Mouse (Mus musculus) adrenal gland, postnatal 10 days (tissue): ENCODE measurements around the gene Nt5c. TPM values are rescaled to one million over a fixed set of nuclear protein-coding genes. Genes with fewer than 3 reads are reported as not detected.
"Not testable (repeated sequence)": the region's sequence is repeated elsewhere in the genome, so short reads cannot be mapped to it uniquely, and the experiment has no call there.

Source experiments
- DNase-seq: peaks from one replicate; pipeline ENCODE4 v3.0.0; 2021; ENCODE audit warnings: mixed read lengths
- total RNA-seq, 2 experiments: library from RNA; stranded (reverse); gene quantifications; 2 replicates each; pipeline ENCODE4 v1.2.3; 2021

Nt5c gene
- total RNA-seq, 2 experiments from 2014 or later: 70.2 to 70.9 TPM

- DNase-seq: no peak
Observed at GRCm38 (mm10) chr11:115467217-115467618, 24.4 kb downstream of the Nt5c start.

- DNase-seq: no peak
Observed at GRCm38 (mm10) chr11:115464851-115465250, 26.8 kb downstream of the Nt5c start.

GRCm38 (mm10) chr11:115463397-115463796, 28.3 kb downstream of the Nt5c start:
- DNase-seq: no peak

DNA sequence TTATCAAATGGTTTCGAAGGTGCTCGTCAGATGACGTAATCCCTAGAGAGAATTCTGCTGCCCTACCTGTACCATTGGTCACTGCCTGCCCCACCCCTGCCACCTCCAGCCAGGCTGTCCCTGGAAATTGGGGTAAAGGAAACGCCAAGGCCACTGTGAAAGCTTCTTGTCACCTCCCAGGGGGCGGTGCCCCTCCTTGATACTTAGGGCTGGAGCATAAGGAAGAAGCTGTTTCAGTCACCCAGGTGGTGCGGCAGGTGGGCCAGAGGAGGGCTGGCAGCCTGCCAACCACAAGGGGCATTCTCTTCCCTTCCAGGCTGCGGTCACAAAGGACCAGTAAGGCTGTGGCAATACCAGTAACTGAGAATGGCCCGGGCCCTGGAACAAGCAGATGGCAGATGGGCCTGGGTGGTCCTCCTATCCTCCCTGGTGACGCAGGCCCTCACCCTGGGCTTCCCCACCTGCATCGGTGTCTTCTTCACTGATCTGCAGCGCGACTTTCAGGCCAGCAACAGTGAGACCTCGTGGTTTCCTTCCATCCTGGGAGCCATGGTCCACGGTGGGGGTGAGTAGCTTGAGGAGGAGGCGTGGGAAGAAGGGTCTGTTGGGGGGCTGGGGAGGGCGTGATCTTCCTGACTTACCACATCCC, 29.3 kb downstream of the Nt5c start, which contains the start of gene Slc16a5:
Slc16a5 (plus strand) TSS at position 232 of the 649 bp plus-strand sequence.
- no peak for DNase-seq

DNA sequence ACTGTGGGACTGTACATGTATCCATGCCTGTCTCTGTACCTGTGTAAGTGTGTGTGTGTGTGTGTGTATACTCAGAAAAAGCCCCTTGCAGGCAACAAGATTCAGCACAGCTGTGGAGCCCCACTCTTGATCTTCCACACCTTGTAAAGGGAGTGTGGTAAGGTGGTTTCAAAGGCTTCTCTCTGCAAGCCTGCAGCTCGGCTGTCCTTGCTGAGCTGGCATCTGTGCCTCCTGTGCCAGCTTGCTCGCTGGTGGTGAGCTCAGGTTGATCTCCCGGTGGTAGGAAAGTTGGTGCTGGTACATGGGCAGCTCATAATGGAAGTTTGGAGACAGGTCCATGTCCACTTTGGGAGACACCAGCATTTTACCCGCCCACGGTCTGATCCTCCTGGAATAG, 29.8 kb downstream of the Nt5c start:
- no peak for DNase-seq

DNA sequence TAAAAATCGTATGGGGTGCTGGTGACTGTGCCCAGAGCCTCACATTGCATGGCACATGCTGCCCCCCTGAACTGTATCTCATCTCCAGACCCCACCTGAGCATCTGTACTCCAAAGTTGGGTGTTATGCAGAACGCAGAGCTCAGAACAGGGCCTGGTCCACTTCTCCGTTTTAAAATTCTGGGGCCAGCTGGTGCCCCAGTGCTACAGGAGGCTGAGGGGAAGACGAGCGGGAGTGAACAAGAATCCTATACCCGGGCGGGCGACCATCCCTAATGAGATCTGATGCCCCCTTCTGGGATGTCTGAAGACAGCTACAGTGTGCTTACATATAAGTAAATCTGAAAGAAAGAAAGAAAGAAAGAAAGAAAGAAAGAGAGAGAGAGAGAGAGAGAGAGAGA, 30.7 kb downstream of the Nt5c start:
- no peak for DNase-seq

DNA sequence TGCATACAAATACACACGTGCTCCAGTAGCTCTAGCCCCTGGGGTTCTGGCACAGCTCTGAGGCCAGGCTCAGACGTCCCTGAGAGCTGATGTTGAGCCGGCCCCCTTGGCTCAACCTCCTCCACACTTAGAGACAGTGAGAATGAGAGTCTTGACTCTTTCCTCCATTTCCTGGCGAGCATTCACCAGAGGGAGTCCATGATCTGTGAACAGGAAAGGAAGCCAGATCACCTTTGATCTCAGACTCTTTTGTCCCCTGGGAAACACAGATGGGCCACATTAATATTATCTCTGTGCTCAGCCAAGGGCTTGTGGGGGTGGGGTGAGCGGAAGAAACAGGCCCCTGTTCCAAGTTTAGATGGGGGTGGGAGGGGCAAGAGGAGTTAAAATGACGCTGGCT, 34.3 kb downstream of the Nt5c start:
- no peak for DNase-seq

GRCm38 (mm10) chr11:115456182-115456581, 35.5 kb downstream of the Nt5c start:
- DNase-seq: no peak

GRCm38 (mm10) chr11:115455619-115456018, 36.0 kb downstream of the Nt5c start:
- no peak for DNase-seq

DNA sequence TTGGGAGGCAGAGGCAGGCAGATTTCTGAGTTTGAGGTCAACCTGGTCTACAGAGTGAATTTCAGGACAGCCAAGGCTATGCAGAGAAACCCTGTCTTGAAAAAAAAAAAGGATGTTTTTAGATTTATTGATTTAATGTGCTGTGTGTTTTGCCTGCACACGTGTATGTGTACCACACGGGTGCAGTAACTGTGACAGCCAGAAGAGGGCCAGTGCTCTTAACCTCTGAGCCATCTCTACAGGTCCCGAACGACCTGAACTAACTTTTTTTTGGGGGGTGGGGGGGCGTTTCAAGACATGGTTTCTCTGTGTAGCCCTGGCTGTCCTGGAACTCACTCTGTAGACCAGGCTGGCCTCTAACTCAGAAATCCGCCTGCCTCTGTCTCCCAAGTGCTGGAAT, 36.8 kb downstream of the Nt5c start:
- DNase-seq: not testable (repeated sequence)

- DNase-seq: no peak
Observed at GRCm38 (mm10) chr11:115453306-115453705, 38.4 kb downstream of the Nt5c start.

DNA sequence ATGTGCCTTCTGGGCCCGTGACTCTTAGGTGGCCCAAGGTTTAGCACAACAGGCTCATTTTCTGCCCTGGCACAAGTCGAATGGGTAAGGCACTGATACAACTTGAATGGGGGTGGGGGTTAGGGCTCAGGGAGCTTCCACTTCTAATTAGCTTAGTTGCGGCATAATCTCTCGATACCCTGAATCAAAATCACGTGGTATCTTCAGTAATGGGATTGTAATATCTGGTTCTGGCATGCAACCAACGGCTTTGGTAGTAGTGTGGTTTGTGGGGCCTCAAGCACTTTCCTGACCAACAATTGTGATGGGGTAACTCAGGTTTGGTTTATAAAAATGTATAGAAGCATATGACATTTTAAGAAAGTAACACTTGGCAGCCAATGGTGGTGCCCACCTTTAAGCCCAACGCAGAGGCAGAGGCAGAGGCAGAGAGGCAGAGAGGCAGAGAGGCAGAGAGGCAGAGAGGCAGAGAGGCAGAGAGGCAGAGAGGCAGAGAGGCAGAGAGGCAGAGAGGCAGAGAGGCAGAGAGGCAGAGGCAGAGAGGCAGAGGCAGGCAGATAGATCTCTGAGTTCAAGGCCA, 39.3 kb downstream of the Nt5c start:
- DNase-seq: no peak

- DNase-seq: no peak
Observed at GRCm38 (mm10) chr11:115451781-115452241, 39.9 kb downstream of the Nt5c start.

DNA sequence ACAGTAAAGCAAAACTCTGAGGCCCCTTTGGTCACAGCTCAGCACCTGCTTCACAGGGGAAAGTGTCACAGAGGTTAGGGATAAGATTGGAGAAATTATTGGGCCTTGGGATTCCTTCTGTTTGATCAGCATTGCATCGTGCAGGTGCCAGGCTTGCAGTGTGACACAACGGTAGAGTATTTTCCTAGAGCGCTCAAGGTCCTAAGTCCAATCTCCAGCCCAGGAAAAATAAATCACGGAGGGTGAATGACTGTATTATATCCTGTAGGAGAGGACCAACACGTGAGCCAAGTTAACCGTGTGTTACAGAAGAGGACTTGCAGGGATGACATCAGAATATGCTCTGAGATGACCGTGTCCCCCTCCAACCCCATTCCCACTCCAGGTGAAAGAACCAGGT, 41.5 kb downstream of the Nt5c start:
- DNase-seq: no peak

DNA sequence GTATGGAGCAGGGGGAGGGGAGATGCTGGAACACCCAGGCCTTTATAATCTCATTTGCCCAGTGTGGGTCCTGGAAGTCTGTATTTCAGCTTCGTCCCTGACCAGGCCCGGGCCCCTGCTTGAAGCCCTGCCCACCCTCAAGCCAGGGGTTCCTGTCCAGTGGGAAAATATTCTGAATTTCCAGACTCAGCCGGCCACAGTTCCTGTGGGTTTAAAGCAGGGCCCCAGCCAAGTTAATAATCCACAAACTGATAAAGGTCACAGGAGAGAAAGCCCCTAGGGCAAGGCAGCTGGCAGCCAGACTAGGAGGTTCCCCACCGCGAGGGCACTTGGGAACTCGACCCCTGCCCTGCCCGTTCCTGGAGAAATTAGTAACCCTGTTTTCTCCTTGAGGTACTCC, 42.7 kb downstream of the Nt5c start:
- no peak for DNase-seq

DNA sequence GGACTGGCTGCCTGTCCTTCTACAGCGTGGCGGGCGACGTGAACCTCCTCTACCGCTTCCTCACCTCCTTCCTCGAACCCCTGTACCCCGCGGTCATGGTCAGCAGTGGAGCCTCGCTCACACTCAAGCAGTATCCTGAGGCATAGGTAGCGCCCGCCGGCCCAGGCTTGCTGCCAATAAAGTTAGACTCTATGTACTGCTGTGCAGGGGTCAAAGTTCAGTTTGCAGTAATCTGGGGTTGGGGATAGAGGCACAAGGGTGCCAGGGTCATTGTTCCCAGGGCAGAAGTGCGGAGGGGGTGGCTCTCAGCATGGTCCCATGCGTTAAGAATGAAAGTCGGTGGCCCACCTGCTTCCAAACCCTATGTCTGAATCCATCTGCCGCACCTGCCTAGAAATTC, 43.6 kb downstream of the Nt5c start:
- no peak for DNase-seq

- no peak for DNase-seq
Observed at GRCm38 (mm10) chr11:115447321-115447885, 44.3 kb downstream of the Nt5c start.

GRCm38 (mm10) chr11:115446906-115447305, 44.8 kb downstream of the Nt5c start:
- peak; percentile 69 for DNase-seq

DNA sequence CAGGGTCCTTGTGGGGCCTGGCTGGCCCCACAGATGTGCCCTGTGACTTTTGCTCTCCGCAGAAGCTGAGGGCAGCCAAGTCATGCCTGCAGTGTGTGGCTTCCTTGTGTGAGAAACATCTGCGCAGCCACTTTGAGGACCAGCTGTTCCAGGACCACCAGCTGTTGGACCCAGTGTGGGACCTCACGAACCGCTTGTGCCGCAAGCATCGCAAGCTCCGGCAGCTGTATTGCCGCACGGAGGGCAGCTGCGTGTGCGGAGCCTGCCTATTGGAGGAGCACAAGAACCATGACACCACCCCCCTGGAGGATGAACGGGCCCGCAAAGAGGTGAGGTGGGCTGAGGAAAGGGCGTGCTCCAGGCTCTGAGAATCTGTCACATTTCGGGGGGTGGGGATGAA, 50.2 kb downstream of the Nt5c start:
- DNase-seq: no peak
